8 mouse cellular contexts compared by ENCODE assay signal in genomic region chr17:24437016-24437415, GRCm38 (mm10). TPM values are rescaled to one million over a fixed set of nuclear protein-coding genes. Genes with fewer than 3 reads are reported as not detected.
DNase-seq lines count a peak whose midpoint lies in the region; ATAC-seq and TF ChIP-seq lines count a peak whose summit lies in the region.

No protein-coding gene starts in this region.

- no peak overlapping the region for H3K27ac ChIP-seq in forebrain, postnatal 0 days (ENCODE audit: low read depth, low read length)
- no peak overlapping the region for H3K27ac ChIP-seq in limb, embryonic 12.5 days

- no peak overlapping the region for H3K4me3 ChIP-seq in forebrain, postnatal 0 days (ENCODE audit: low read depth, low read length)
- H3K4me3 ChIP-seq in limb, embryonic 12.5 days (replicated peaks) = no peak overlapping the region

- no peak overlapping the region for H3K9ac ChIP-seq in forebrain, postnatal 0 days
- no peak overlapping the region for H3K9ac ChIP-seq in limb, embryonic 12.5 days (replicated peaks)

- peaks cover 27% of the 10 kb centered on the region for H3K36me3 ChIP-seq in forebrain, postnatal 0 days (ENCODE audit: insufficient read depth)
- peaks cover 92% of the 10 kb centered on the region for H3K36me3 ChIP-seq in limb, embryonic 12.5 days

- WGBS in forebrain, postnatal 0 days = 73% methylated on average over 5 of the region's 5 CpGs
- 79% methylated on average over 5 of the region's 5 CpGs for WGBS in limb, embryonic 12.5 days

- peak; percentile 69 for ATAC-seq in forebrain, postnatal 0 days
- ATAC-seq in limb, embryonic 12.5 days (ENCODE audit: insufficient number of reproducible peaks, insufficient read depth, low FRiP score, low TSS enrichment, low read depth) = peak; percentile 67; the same call in 1 of the 2 replicates
- peak; percentile 79 for ATAC-seq in monocyte, adult 5-6 weeks (replicated peaks; ENCODE audit: insufficient number of reproducible peaks, low FRiP score, low TSS enrichment, poor library complexity, severe bottlenecking)

- H3K9me3 ChIP-seq in forebrain, postnatal 0 days (ENCODE audit: low read length) = no peaks in the 10 kb centered on the region
- H3K9me3 ChIP-seq in limb, embryonic 12.5 days = no peaks in the 10 kb centered on the region

- peak; percentile 81 for TF ChIP-seq CTCF in forebrain, postnatal 0 days (IDR thresholded peaks at IDR 0.05; ENCODE audit: low read depth)

- H3K4me2 ChIP-seq in forebrain, postnatal 0 days (ENCODE audit: low read depth) = no peak overlapping the region
- no peak overlapping the region for H3K4me2 ChIP-seq in limb, embryonic 12.5 days

- peak; percentile 29 for DNase-seq in spleen, adult 12 weeks (ENCODE audit: low spot score)
- DNase-seq in spleen, postnatal 14 days (ENCODE audit: low spot score in 2 of 2) = no peak
- DNase-seq in c-Kit-negative CD71-positive TER-119-positive erythroid progenitor cells, embryonic 14.5 days (ENCODE audit: low read depth, low spot score) = peak; percentile 52
- DNase-seq in forebrain, postnatal 0 days = peak; percentile 63
- no peak for DNase-seq in testis, postnatal 14 days (ENCODE audit: low spot score)
- no peak for DNase-seq in urinary bladder, postnatal 36 days (ENCODE audit: low spot score in 2 of 2)

- no peaks in the 10 kb centered on the region for H3K27me3 ChIP-seq in forebrain, postnatal 0 days (ENCODE audit: insufficient read depth, low read length)
- H3K27me3 ChIP-seq in limb, embryonic 12.5 days = no peaks in the 10 kb centered on the region

- no peaks in the 10 kb centered on the region for H3K4me1 ChIP-seq in forebrain, postnatal 0 days (ENCODE audit: insufficient read depth)
- H3K4me1 ChIP-seq in limb, embryonic 12.5 days (replicated peaks) = no peaks in the 10 kb centered on the region

RNA-seq across cellular contexts. Expression of gene Dnase1l2, which starts 5.9 kb away (rescaled TPM):
- total RNA-seq in forebrain, postnatal 0 days (2014; rRNA removed) = 4.7 and 6.2 TPM in 2 replicates
- polyA plus RNA-seq in forebrain, postnatal 0 days (2015; fragmentation: Nextera tagmentation; extraction: Ambion mirVana) = 0.82 and 0.92 TPM in 2 replicates
- polyA plus RNA-seq in limb, embryonic 12.5 days (2016; fragmentation: Nextera tagmentation; extraction: Ambion mirVana) = 2.8 and 3.4 TPM in 2 replicates
- 1.6 to 2.2 TPM in 2 of 3 replicates, not detected in the other for total RNA-seq in monocyte, adult 5-6 weeks (2017)

RNA-seq across cellular contexts. Expression of gene Eci1, which starts 10.6 kb away (rescaled TPM):
- total RNA-seq in forebrain, postnatal 0 days (2014; rRNA removed) = 20.2 and 22.0 TPM in 2 replicates
- 23.3 and 30.0 TPM in 2 replicates for polyA plus RNA-seq in forebrain, postnatal 0 days (2015; fragmentation: Nextera tagmentation; extraction: Ambion mirVana)
- 95.6 and 102 TPM in 2 replicates for polyA plus RNA-seq in limb, embryonic 12.5 days (2016; fragmentation: Nextera tagmentation; extraction: Ambion mirVana)
- 22.1 to 36.2 TPM (median 26.0 TPM) in 3 replicates for total RNA-seq in monocyte, adult 5-6 weeks (2017)

RNA-seq across cellular contexts. Expression of gene Rnps1, which starts 22.7 kb away (rescaled TPM):
- 289 and 291 TPM in 2 replicates for total RNA-seq in forebrain, postnatal 0 days (2014; rRNA removed)
- 361 and 363 TPM in 2 replicates for polyA plus RNA-seq in forebrain, postnatal 0 days (2015; fragmentation: Nextera tagmentation; extraction: Ambion mirVana)
- 362 and 373 TPM in 2 replicates for polyA plus RNA-seq in limb, embryonic 12.5 days (2016; fragmentation: Nextera tagmentation; extraction: Ambion mirVana)
- total RNA-seq in monocyte, adult 5-6 weeks (2017) = 84.3 to 102 TPM (median 99.4 TPM) in 3 replicates

RNA-seq across cellular contexts. Expression of gene E4f1, which starts 33.1 kb away (rescaled TPM):
- total RNA-seq in forebrain, postnatal 0 days (2014; rRNA removed) = 34.2 and 37.5 TPM in 2 replicates
- 9.2 and 25.6 TPM in 2 replicates for polyA plus RNA-seq in forebrain, postnatal 0 days (2015; fragmentation: Nextera tagmentation; extraction: Ambion mirVana)
- 37.2 and 45.6 TPM in 2 replicates for polyA plus RNA-seq in limb, embryonic 12.5 days (2016; fragmentation: Nextera tagmentation; extraction: Ambion mirVana)
- total RNA-seq in monocyte, adult 5-6 weeks (2017) = 26.9 to 32.5 TPM (median 29.5 TPM) in 3 replicates

RNA-seq across cellular contexts. Expression of gene Pgp, which starts 33.2 kb away (rescaled TPM):
- 37.8 and 39.5 TPM in 2 replicates for total RNA-seq in forebrain, postnatal 0 days (2014; rRNA removed)
- 68.1 and 72.5 TPM in 2 replicates for polyA plus RNA-seq in forebrain, postnatal 0 days (2015; fragmentation: Nextera tagmentation; extraction: Ambion mirVana)
- polyA plus RNA-seq in limb, embryonic 12.5 days (2016; fragmentation: Nextera tagmentation; extraction: Ambion mirVana) = 54.9 and 56.6 TPM in 2 replicates
- total RNA-seq in monocyte, adult 5-6 weeks (2017) = 8.4 to 10.1 TPM (median 9.1 TPM) in 3 replicates

Comparison
In these comparisons a context has a peak if more than half of its experiments do, and no peak if none do; other contexts are left out.
1. DNase-seq: peak in spleen, adult 12 weeks (single experiment), c-Kit-negative CD71-positive TER-119-positive erythroid progenitor cells, embryonic 14.5 days (single experiment) and forebrain, postnatal 0 days (single experiment); none in spleen, postnatal 14 days (0 of 2), testis, postnatal 14 days (single experiment) and urinary bladder, postnatal 36 days (0 of 2).
2. Peak in every context shown above with its lines, with median percentiles within 50 percentile points of each other: ATAC-seq.